Mouse (Mus musculus): Measurements from ENCODE around the gene Dcbld1. TPM values are rescaled to one million over a fixed set of nuclear protein-coding genes. Genes with fewer than 3 reads are reported as not detected.
"Not testable (repeated sequence)": the region's sequence is repeated elsewhere in the genome, so short reads cannot be mapped to it uniquely, and the experiment has no call there.

Gene Dcbld1
- polyA plus RNA-seq, 1 experiment, result 0.99 TPM

DNA sequence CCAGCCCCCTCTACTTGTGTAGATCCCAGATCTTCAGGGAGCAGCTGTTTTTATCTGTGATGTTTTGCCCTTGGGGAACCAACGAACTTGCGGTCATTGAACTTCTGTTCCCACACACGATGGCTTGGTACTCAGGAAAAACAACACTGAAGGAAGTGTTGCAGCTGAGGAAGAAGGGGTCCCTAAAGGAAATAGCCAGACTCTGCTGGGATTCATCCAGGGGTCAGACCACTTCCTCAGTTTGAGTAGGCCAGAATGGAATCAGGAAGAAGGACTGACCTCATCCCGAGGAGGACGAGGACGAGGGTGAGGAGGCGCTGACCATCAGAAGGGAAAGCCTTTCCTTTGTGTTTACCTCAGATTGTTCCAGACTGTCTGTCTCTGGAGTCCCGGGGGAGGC lies 75.8 kb downstream of the Dcbld1 start:
- H3K4me3 ChIP-seq (ENCODE audit: insufficient read depth, low read depth, low read length), result no peak overlapping the region
- H3K27ac ChIP-seq (replicated peaks; ENCODE audit: low read depth, low read length), result peak overlapping the region; percentile 87

DNA sequence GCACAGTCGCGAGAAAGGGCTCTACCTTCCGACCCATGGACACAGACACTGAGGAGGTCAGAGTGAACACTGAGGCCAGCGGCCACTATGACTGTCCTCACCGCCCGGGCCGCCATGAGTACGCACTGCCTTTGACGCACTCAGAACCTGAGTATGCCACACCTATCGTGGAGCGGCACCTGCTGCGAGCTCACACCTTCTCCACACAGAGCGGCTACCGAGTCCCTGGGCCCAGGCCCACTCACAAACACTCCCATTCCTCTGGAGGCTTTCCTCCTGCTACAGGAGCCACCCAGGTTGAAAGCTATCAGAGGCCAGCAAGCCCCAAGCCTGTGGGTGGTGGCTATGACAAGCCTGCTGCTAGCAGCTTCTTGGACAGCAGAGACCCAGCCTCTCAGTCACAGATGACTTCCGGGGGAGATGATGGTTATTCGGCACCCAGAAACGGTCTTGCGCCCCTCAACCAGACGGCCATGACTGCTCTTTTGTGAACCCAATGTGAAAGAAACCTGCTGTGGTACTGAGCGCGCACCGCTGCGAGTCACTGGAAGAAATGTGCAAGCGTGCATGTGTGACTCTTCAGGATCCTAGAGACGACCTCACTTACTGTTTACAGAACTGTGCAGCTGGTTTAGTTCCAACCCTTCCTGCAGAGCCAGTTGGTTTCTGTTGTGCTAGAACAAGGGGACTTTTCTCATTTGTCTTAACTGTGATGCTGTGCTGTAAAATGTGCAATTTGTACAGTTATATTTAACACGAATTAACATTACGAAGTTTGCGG lies 86.3 kb downstream of the Dcbld1 start:
- no peak overlapping the region for H3K4me3 ChIP-seq (ENCODE audit: insufficient read depth, low read depth, low read length)
- no peak overlapping the region for H3K27ac ChIP-seq (replicated peaks; ENCODE audit: low read depth, low read length)
- H3K4me1 ChIP-seq (ENCODE audit: control insufficient read depth, insufficient read depth, insufficient read length, low read length), result no peaks in the 10 kb centered on the region

More for the DNA sequence above, 75.8 kb downstream of the Dcbld1 start:
- peaks cover 5% of the 10 kb centered on the region; the same call in 1 of the 2 replicates for H3K4me1 ChIP-seq (ENCODE audit: control insufficient read depth, insufficient read depth, insufficient read length, low read length)

DNA sequence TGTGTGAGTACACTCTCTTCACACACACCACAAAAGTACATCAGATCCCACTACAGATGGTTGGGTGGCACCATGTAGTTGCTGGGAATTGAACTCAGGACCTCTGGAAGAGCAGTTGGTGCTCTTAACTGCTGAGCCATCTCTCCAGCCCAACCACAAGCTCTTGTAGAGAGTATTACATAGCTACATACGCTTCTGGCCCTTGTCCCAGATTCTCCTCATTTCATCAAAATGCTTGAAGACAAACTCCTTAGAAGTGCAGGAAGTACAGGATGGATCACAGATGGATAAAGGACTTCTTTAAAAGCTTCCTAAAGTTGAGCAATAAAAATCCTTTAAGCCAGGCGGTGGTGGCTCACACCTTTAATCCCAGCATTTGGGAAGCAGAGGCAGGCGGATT lies 88.5 kb downstream of the Dcbld1 start:
- no peak overlapping the region for H3K27ac ChIP-seq (replicated peaks; ENCODE audit: low read depth, low read length)
- H3K4me1 ChIP-seq (ENCODE audit: control insufficient read depth, insufficient read depth, insufficient read length, low read length), result no peaks in the 10 kb centered on the region
- H3K4me3 ChIP-seq (ENCODE audit: insufficient read depth, low read depth, low read length), result no peak overlapping the region

DNA sequence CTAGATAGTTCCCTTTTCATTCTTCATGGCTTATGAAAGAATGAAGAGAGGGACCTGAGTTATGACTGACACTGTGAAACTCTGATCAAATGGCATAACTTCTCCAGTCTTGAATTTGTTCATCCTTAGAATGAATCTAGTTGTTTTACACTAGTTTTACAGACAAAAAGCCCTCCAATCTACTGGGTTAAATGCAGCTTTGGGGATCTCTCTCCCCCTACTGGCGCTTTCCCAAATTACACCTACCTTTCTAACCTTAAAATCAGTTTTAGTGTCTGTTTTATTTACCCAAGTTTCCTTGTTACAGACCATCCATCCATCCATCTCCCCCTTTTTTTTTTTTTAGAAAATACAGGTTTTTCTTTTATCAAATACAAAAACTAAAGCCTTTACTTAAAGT lies 97.6 kb downstream of the Dcbld1 start:
- no peak overlapping the region for H3K27ac ChIP-seq (replicated peaks; ENCODE audit: low read depth, low read length)

DNA sequence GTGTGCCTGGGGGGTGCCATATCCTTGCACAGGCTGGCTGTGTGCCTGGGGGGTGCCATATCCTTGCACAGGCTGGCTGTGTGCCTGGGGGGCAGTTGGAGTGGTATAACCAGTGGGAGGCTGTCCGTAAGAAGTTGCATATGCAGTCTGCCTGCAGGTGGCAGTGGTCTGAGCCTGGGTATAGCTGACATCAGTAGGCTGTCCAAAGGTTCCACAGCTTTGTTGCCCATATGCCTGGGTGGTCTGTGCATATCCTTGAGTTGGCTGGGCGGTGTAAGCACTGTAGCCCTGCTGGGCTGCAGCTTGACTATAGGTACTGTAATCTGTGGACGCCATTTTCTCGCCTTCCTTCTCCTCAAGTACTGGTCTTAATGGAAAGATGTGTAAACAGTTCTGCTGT lies 109.9 kb downstream of the Dcbld1 start:
- not testable (repeated sequence) for H3K4me1 ChIP-seq (ENCODE audit: control insufficient read depth, insufficient read depth, insufficient read length, low read length); H3K27ac ChIP-seq (replicated peaks; ENCODE audit: low read depth, low read length); H3K4me3 ChIP-seq (ENCODE audit: insufficient read depth, low read depth, low read length)

More for the DNA sequence above, 97.6 kb downstream of the Dcbld1 start:
- no peak overlapping the region for H3K4me3 ChIP-seq (ENCODE audit: insufficient read depth, low read depth, low read length)
- H3K4me1 ChIP-seq (ENCODE audit: control insufficient read depth, insufficient read depth, insufficient read length, low read length), result no peaks in the 10 kb centered on the region

DNA sequence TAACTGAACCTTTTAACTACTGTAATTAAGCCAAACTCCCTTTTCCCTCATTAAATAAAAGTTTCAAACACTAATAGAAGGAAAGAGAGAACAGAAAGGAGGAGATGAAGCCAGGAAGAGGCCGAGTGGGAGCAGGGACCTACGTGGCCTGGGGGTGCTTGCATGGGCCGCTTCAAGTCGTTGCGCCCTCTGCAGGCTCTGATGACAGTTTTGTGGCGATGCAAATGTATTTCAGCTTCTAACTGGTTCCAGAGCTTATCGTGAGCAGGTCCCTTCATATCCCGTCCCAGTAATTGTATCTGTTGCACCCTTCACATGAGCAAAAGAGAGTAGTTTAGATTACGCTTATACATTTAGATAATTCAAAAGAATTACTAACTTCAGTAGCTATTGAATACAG lies 119.8 kb downstream of the Dcbld1 start:
- Histone ChIP-seq H3K27ac (replicated peaks; ENCODE audit: low read depth, low read length) (no peak overlapping the region), H3K4me3 (ENCODE audit: insufficient read depth, low read depth, low read length) (no peak overlapping the region), H3K4me1 (ENCODE audit: control insufficient read depth, insufficient read depth, insufficient read length, low read length) (no peaks in the 10 kb centered on the region)

DNA sequence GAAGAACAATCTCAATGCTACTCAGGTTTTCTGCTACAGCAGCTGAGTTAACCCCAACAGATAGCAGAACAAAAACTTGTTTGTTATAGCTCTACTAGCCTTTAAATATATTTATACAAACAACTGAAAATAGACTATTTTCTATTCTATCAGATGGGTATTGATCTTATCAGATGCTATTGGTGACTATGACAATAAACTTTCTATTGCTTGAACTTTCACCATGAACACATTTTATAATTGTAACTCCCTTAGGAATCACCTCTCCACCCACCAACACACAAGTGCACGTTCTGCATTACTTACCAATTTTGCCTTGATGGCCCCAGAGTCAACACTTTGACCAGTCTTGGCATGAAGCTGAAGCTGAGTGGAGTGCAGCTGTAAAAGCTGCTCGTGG lies 125.0 kb downstream of the Dcbld1 start, which contains the start of gene Gm26741:
Gene Gm26741 (plus strand): TSS at position 301 of the 400 bp plus-strand sequence.
- Histone ChIP-seq H3K27ac (replicated peaks; ENCODE audit: low read depth, low read length) (no peak within 1 kb of the TSS), H3K4me1 (ENCODE audit: control insufficient read depth, insufficient read depth, insufficient read length, low read length) (peaks cover 2% of the 10 kb centered on the region), H3K4me3 (ENCODE audit: insufficient read depth, low read depth, low read length) (no peak within 1 kb of the TSS)

DNA sequence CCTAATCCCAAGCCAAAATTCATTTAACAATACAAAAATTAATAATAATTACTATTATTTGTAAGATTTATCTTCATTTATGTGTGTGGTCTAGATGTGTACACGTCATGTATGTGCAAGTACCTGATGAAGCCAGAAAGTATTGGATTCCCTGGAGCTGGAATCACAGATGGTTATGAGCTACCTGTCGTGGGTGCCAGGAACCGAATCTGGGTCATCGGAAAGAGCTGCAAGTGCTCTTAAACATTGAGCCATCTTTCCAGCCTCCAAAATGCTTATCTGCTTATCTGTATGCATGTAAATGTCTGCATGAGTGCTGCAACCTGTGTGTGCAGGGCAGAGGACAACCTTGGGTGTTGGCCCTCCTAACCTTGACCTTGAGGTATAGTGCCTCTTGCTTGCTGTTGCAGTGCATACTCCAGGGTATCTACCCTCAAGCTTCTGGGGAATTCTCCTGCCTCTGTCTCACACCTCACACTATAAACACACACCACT lies 126.9 kb downstream of the Dcbld1 start:
- Histone ChIP-seq H3K27ac (replicated peaks; ENCODE audit: low read depth, low read length) (no peak overlapping the region), H3K4me1 (ENCODE audit: control insufficient read depth, insufficient read depth, insufficient read length, low read length) (peaks cover 2% of the 10 kb centered on the region), H3K4me3 (ENCODE audit: insufficient read depth, low read depth, low read length) (no peak overlapping the region)

DNA sequence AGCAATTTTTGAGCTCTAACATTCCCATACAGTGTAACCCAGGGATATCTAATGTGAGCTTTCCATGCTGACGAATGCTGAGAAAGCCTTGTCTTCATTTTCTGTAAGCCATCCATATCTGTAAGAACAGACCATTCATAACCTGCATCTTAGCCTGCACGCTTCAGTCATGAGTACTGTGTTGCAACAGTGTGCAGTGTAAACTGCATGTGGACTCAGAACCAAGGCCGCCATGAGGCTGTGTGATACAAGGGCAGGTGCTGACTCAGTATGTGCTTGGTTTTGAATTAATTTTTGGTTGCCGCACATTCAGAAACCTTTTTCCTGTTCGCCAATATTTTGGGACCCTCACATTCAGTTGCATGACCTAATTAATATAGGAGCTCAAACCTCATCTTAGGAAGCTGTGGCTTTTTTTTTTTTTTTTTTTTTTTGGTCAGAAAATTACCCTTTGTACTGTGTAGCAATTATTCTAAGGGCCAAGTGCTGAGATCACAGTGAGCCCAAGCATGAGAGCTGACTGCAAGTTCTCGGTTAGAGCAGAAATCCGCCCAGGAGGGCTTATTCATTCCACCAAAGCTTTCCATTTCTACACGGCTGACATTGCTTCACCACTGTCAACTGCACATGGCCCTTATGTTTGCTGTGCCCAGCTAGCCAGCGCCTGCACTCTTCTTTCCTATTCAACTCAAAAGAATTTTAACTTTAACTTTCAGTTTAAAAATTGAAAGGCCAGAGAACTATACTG lies 127.6 kb downstream of the Dcbld1 start:
- H3K4me3 ChIP-seq (ENCODE audit: insufficient read depth, low read depth, low read length), result no peak overlapping the region
- peaks cover 2% of the 10 kb centered on the region for H3K4me1 ChIP-seq (ENCODE audit: control insufficient read depth, insufficient read depth, insufficient read length, low read length)
- no peak overlapping the region for H3K27ac ChIP-seq (replicated peaks; ENCODE audit: low read depth, low read length)

DNA sequence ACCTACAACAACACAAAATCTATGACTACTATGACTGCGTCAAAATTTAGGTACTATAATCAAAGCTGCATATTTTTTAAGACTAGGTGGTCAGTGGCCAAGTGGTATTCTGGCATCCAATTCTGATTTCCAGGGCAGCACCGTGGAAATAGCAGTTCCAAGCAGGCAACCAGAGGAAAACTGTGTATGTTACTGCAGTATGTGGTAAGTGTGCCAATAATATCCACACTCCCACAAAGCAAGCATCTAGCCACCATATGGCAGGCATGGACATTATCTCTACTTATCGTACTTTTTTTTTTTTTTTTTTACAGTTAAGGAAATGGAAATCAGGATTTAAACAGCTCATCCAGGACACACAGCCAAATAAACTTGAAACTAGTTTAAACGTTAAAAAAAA lies 135.0 kb downstream of the Dcbld1 start:
- no peak overlapping the region for H3K27ac ChIP-seq (replicated peaks; ENCODE audit: low read depth, low read length)
- no peaks in the 10 kb centered on the region; the same call in 1 of the 2 replicates for H3K4me1 ChIP-seq (ENCODE audit: control insufficient read depth, insufficient read depth, insufficient read length, low read length)
- H3K4me3 ChIP-seq (ENCODE audit: insufficient read depth, low read depth, low read length), result no peak overlapping the region

Other genes with a start within 250 kb of the Dcbld1 start
- gene Vgll2, start 211.1 kb upstream of the Dcbld1 start, polyA plus RNA-seq (2012; ENCODE audit: insufficient read depth, insufficient read length, missing spikeins), result 1.3 TPM in 1 of 2 replicates, not detected in the other
- not detected in 2 replicates for gene Ros1, start 38.4 kb upstream of the Dcbld1 start, polyA plus RNA-seq (2012; ENCODE audit: insufficient read depth, insufficient read length, missing spikeins)
- gene Gm26741, start 125.1 kb downstream of the Dcbld1 start, polyA plus RNA-seq (2012; ENCODE audit: insufficient read depth, insufficient read length, missing spikeins), result not detected in 2 replicates
- 9.3 and 12.4 TPM in 2 replicates for gene Gopc, start 148.5 kb downstream of the Dcbld1 start, polyA plus RNA-seq (2012; ENCODE audit: insufficient read depth, insufficient read length, missing spikeins)
- gene Nepn, start 155.4 kb downstream of the Dcbld1 start, polyA plus RNA-seq (2012; ENCODE audit: insufficient read depth, insufficient read length, missing spikeins), result 1.7 and 16.4 TPM in 2 replicates
- 25.1 and 35.3 TPM in 2 replicates for gene Nus1, start 183.9 kb downstream of the Dcbld1 start, polyA plus RNA-seq (2012; ENCODE audit: insufficient read depth, insufficient read length, missing spikeins)